Mouse (Mus musculus) spleen, adult 12 weeks (tissue): ENCODE measurements around the gene St6galnac1.
"Not testable (repeated sequence)": the region's sequence is repeated elsewhere in the genome, so short reads cannot be mapped to it uniquely, and the experiment has no call there.

ENCODE experiments used
- DNase-seq: peaks from one replicate; pipeline ENCODE4 v3.0.0; 2022; ENCODE audit warnings: low spot score

St6galnac1 gene

DNA sequence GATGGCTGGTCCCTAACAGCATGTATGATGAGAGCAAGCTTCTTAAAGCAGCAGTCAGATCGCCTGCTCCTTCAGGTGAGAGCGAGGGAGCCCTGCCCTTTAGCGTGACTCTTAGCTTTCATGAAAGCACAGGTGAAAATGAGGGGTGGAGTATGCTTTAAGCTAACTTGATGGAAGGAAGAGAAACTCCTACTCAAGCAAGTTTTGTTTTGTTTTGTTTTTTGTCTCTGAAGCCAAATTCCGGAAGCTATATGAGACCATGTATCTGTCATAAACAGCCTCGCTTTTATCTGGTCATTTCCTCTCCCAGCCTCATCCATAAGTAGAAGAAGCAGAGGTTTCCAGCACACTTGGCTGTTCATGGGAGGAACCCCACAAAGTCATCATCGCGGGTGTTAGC, at the start of gene St6galnac1:
Gene St6galnac1 (minus strand): TSS at position 101 of the 400 bp plus-strand sequence.
- DNase-seq, result no peak

DNA sequence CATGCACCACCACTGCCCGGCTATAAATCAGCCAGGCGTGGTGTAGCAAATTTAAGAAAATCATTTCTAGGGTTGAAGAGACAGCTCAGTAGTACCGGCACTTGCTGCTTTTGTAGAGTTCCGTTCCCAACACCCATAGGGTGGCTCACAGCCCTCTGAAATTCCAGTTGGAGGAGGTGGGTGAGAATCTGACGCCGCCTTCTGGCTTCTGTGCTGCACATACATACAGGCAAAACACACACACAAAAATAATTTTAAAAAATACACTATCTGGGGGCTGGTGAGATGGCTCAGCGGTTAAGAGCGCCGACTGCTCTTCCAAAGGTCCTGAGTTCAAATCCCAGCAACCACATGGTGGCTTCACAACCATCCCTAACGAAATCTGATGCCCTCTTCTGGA, 48.6 kb upstream of the St6galnac1 start:
- not testable (repeated sequence) for DNase-seq

DNA sequence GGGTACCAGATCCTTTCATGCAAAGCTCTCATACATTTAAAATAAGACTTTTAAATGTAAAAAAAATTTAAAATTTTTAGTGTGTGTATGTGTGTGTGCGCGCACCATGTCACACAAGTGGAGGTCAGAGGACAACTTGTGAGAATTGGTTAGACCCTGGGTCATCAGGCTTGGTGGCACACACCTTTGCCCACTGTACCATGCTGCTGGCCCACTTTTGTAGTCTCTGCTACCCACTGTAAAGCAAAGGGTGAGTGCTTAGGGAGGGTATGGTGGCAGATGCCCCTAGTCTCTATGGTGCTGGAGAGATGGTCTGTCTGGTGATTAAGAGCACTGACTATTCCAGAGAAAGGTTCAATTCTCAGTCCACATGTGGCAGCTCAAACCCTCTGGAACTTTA, 47.9 kb upstream of the St6galnac1 start:
- DNase-seq, result no peak

DNA sequence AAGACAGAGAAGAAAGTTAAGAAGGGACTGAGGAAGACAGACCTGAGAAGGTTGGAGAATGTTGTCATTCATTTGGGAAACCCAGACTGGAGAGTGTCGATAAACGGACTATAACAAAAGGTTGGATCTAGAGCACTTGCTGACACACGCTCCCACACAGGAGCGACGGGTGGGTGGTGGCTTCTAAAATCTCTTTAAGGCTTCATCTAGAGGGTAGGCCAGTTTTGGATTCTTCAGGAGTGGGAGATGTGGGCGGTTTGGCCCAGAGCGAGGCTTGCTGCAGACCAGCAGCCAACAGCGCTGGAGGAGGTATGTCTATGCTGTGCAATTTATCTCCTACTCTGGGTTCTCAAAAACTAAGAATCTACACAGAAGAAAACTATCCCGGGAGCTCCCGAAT, 47.3 kb upstream of the St6galnac1 start:
- DNase-seq, result no peak

DNA sequence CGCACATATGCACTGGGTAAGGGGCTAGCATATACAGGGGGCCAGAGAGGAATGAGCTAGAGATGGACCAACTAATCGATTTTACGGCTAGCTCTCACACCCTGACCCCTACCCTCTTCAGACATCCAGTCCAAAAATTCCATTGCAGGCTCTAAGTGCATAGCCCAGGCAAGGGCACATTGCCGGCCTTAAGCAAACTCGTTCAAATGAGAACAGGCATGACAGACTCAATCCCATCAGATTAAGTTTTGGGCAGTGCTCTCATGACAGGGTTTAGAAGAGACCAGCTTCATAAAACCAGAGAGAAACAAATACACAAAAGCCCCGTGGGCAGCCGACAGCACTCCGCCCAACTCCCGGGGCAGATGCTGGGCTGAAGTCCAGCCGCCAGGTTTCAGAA, 46.9 kb upstream of the St6galnac1 start:
- DNase-seq, result no peak

DNA sequence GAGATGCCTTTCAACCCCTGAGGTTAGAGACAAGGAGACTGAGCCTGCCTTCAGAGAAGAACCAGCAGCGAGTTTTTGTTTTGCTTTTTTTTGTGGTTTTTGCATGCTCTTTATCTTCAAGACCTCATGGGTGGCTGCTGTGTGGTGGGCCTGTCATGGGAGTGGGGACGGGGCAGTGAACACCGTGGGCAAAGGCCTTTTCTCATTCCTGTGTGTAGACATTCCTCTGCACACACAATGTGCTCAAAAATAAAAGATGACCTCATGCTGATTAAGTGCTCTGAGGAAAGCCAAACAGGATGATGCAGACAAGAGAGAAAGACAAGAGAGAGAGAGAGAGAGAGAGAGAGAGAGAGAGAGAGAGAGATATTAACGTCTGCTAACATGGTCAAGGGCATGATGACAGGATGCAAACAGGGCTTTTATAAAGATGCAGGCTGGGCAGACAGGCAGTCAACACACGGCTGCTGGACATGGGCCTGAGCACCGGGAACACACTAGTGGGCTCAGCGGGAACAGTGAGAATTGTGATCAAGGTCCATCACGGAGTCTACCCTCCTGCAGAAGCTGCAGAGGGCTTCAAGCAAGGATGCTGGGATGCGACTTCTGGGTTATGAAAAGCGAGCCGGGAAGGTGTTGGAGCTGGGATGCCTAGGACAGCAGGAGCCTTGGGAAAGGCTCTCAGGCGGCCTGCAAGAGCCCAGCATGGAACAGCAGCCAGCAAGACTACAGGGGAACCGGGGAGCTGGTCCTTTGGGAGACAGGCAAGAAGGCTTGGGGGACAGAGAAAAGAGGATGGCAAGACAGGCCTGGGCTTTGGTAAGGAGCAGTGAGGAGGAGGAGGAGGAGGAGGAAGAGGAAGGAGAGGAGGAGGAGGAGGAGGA, 46.0 kb upstream of the St6galnac1 start:
- DNase-seq, result no peak

DNA sequence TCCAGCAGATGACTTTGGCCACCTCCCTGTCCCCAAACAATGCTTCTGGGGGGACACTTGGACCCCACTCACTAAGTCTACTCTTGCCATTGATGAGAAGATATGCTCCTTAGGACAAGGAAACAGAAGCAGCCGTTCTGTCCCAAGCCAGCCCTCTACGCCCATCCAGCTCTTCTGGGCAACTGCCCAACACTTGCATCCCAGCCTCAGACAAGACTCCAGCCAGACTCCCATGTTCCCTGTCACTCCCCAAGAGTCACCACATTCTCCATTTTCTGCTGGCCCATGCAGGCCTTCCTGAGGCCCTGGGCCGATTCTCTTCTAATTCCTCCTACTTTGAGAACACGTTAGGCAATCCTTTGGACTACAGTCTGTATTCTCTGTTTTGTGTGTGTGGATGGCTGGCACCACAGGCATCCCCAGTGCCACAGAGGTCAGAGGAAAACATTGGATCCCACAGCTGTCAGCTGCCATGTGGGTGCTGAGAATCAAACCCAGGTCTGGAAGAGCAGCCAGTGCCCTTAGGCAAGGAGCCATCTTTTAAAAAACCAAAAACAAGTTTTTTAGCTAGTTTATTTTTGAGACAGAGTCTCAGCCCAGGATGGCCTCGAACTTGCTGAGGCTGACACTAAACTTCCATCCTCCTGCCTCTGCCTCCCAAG, 44.8 kb upstream of the St6galnac1 start:
- DNase-seq, result no peak

DNA sequence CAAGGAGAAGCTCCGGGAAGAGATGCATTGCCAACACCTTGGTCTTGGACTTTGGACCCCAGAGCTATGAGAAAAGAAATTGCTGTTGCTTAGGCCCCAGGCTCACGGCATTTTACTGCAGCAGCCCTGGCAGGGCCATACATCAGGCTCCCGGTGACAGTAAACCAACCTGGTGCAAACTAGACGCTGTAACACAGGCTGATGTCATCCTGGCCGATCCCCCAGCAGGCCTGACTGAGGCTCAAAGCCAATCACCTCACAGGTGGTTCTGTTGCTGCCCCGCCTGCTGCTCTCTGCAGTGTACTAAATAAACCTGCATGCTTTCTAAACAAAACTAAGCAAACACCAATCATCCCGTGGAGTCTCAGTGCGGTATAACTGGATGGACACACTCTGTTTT, 43.4 kb upstream of the St6galnac1 start:
- no peak for DNase-seq

DNA sequence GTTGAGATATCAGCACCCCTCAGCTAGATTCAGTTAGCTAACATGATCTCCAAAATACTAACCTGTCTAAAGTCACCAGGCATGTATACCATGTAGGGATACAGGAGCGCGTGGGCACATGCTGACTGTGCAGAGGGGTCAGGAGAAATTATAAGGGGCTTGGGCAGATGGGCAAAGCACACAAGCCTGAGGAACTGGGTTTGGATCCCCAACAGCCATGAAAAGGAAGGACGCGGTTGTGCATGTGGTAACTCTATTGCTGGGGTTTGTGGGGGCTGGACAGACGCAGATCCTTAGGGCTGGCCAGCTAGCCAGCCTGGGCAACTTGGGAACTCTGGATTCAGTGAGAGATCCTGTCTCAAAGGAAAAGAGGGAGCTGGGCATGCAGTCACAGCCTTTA, 42.3 kb upstream of the St6galnac1 start:
- no peak for DNase-seq

DNA sequence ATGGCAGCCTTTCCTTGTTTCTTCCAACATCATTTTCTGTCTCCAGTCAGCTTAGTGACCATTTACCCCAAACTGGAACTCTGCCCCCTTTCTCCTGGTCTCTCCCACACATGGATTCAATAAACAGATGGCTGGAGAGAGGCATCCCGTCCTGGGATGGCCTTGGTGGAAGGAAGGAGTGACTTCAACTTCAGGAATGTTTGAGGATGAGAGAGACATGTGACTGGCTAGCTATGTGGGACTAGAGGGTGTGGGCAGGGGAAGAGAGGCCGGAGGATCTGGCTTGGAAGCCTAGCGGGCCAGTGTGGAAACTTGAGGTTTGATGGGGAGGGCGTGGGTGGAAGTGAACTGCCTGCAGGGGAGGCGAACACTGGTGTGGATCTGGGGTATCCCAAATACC, 41.5 kb upstream of the St6galnac1 start:
- no peak for DNase-seq

DNA sequence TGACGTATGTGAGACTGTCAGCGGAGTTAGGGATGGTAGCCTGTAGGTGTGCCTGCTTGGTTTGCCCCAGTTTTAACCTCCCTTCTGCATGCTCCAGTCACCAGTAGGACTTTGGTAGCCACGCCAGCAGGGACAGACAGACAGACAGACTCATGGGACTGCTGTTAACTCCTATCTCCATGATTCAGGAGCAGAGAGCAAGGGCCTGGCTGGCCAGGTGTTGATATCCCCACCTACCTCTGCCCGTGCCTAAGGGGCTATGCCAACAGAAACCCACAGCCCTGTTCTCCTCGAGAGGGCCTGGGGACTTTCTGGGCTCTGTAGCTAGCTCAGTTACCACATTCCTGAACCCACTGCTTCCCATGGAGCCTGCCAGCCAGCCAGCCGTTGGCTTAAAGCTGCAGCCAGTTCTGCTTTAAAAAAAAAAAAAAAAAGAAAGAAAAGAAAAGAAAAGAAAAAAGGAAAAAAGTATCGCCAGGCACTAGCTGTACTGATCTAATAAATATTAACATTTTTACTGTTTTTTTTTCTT, 39.6 kb upstream of the St6galnac1 start:
- DNase-seq, result no peak

DNA sequence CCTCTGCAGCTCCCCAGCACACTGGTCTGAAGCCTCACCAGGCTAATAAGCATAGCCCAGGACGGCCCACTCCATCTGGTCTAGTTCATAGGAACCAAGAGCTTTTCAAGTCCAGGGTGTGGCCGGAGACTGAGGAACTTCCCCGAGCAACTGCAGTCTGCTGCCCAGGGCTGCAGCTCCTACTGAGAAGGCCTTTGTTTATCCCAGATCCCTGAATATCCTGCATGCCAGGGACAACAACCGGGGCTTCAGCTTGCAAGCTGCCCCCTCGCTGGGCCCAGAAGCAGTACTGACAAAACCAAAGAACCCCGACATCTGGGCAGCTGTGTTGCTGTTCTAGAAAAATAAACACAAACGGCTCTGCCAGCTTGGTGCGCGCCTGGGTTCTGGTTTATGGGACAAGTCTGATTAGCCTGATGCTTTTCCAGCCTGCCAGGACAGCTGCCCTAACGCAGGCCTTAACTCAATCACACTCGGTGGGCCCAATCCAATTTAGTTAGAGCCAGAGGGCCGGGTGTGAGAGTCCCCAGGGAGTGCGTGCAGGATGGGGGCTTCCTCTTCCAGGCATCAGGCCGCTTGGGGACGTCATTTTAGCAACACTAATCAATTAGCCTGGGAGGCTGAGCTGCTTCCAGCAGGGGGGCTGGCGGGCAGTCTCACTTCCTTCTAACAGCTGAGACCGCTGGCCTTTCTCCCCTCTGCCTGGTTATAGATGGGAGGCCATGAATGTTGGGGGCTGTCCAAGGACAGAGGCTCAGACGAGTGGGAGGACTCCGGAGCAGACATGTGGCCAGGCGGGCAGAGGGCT, 39.0 kb upstream of the St6galnac1 start:
- no peak for DNase-seq

DNA sequence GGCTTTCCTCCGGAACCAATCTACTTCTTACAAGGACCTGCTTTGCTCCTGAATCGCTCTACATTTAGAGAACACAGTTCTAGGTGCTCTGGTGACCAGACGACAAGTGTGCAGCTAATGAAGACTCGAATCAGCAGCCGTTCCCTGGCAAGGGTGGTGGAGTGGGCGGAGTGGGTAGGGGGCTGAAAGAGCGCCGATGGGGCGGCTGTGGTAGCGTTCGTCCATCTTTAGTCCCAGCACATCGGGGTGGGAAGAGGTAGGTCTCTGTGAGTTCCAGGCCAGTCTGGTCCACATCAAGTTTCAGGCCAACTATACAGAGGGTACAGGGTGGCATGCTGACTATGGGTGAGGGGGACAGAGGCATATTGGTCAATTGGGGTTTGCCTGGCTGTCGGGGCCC, 38.3 kb upstream of the St6galnac1 start:
- no peak for DNase-seq

DNA sequence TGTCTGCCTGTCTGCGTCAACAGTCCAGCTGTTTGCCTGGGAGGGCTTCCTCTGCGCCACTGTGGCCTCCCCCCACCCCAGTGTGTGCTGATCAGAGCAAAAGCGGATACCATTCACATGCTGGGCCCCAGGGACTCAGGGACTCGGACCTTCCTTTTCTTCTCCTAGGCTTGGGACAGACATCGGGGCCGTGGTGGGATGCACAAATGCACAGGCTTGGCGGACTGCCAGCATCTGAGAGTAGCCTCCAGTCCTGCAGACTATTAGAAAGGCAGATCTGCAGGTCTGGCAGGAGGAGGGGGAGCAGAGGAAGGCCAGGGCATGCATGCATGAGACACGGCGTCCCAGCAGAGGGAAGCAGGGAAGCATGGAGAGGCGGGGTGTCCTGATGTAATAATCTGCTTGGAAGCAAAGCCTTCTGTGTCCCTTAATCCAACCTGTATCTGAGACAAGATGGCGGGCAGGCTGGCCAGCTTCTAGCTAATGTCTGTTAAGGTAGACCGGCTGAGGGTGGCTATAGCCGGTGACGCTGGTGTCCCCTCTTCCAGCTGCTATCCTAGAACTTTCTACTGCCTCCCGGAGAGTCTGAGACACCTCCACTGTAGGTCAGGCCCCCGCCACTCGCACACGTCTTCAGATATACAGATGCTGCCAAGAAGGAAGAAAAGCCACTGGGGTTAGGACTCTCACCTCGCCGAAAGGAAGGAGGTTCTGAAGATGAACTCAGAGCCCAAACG, 37.7 kb upstream of the St6galnac1 start:
- DNase-seq, result no peak

DNA sequence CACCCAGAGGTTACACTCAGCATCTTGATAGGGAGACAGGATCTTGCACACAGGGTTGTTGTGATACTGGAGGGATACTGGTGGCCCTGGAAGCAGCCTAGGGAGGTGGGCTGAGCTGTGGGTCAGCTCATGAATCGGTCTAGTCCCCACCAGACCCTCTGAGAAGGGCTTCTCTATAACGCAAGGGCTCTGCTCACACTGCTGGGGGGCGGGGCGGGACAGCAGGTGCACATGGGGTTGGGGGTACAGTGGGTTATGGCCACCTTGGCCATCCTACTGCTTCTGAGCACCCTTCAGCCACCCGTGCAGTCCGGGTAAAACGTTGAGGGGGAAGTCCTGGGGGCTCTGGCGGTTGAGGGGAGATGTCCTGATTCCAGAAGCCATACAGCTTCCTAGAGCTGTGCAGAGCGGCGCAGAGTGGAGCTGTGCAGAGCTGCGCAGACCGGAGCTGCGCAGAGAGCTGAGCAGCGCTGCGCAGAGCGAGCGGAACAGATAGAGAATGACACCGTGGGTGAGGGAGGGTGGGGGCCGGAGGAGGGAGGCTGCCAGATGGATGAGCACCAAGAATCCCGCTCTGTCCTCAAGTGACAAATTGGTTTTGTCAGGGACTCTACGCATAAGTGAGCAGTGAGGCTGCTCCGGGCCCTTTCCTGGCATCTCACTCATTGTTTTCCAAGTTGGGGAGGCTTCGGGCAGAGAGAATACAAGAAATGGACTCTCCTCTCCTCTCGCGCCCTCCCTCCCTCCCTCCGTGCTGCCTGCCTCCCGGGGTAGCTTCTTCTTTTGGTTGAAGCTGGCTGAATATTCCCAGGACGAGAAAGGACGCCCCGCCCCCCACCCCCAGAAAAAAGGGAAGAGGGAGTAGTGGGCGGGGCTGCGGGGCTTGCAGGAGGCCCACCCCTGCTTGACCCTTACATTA, 35.9 kb upstream of the St6galnac1 start:
- DNase-seq, result no peak

DNA sequence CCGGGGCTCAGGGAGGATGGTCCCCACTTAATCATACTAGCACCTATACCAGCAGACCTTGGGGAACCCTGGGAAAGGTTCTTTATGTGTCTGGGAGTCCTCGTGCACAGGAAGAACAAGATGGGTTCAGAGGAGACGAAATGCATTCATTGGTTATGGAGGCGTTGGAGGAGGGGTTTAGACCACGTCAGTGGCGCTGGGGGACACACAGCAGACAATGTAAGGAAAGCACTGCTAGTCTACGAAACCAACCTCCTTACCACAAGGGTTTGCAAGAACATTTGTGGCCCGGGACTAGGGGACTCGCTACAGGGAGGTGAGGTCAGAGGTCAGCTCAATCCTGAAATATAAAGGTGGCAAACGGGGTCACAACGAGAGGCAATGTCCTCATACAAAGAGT, 35.2 kb upstream of the St6galnac1 start:
- no peak for DNase-seq

DNA sequence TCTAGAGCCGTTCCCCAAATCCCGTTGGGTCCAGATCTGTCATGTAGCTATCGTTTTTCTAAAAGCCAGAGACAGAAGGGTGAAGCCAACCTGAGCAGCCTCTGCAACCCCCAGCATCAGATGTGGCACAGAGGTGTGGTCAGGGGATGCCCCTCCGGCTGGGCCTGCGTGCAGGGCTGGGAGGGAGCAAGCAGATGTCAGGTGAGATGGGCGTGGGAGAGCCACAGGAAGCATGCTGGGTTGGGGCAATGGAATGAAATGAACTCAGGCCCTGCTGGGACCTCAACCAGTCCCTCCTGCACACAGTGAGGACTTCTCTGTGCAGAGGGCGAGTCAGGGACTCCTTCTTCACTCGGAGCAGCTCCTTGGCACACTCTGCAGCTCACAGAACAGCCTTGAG, 34.2 kb upstream of the St6galnac1 start:
- DNase-seq, result no peak

DNA sequence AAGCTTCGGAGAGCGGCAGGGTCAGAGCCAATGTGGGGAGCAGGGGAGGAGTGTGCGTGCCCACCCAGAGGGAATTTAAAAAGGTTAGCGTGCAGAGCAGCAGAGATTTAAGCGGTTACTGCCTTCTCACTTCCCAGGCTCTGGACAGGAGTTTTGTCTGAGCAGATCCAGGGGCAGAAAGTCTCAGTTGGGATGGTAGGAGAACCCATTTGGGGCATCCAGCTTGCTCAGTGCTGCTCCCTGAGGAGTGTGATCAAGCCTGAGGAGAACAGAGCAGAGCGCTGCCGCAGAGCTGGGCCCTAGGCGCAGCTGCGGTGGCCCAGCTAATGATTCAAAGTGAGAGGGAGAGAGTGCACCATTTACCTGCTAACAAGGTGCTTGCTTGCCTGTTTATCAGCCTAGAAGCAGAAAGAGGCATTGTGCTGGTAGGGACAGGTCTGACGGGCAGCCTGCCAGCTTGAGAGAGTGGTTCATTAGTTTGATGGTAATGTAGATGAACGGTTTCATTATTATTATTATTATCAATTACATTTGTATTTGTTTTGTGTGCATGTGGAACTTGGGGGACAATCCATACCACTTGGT, 33.6 kb upstream of the St6galnac1 start:
- no peak for DNase-seq

DNA sequence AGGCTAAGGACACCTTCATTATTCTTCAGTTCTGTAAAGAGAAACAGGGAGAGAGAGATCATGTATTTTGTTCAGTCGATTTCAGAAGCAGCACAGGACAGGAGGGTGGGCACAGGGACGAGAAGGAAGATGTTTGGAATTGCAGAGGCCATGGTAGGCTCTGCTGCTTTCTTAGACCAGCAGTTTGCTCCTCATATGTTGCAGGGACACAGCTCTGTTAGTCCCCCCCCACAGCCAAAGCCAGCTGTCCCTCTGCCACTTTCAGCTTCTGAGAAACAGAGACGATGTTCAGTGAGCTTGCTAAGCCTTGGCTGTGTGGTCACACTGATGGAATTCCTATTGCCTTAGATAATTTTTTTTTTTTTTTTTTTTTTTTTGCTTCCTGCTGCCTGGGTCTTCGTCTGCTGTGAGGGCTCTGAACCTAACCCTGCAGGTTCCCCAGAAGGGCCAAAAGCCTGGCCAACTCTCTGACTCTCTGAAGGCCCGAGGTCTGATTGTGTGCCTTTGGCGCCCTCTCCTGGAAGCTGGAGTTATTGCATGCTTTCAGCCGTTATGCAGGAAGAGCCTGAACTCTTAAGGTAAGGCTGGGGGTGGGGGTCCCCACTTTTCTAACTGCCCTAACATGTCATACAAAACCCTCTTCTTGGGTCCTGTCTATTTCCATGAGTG, 32.8 kb upstream of the St6galnac1 start:
- peak; percentile 67 for DNase-seq

DNA sequence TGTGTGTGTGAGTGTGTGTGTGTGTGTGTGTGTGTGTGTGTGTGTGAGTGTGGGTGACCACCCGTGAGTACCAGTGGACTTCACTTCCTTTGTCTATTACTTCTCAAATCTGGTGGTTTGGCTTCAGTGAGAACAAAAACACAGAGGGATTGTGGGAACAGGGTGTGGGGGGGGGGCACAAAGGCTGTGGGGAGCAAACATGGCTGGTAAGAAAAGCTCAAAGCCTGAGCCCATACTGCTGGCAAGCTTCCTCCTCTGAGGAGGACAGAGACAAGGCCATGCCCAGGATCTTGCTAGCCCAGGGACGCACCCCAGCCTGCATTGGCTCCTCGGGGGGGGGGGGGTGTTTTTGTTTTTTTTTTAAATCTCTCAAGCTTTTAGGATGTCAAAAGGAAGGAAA, 32.2 kb upstream of the St6galnac1 start:
- DNase-seq, result no peak
